Mouse (Mus musculus): Measurements from ENCODE around the gene Dppa1.
"Not testable (repeated sequence)": the region's sequence is repeated elsewhere in the genome, so short reads cannot be mapped to it uniquely, and the experiment has no call there.

Gene Dppa1

GRCm38 (mm10) chr11:46629211-46629795, at the start of gene Dppa1:
Gene Dppa1 (minus strand): TSS chr11:46629261.
- DNase-seq (ENCODE audit: extremely low read depth, low read depth) = no peak

- no peak for DNase-seq (ENCODE audit: extremely low read depth, low read depth)
These were observed 38.9 kb upstream of the Dppa1 start for GRCm38 (mm10) chr11:46667938-46668337.

GRCm38 (mm10) chr11:46667105-46667504, 38.0 kb upstream of the Dppa1 start:
- DNase-seq (ENCODE audit: extremely low read depth, low read depth) = no peak

- DNase-seq (ENCODE audit: extremely low read depth, low read depth) = no peak
These were observed 36.8 kb upstream of the Dppa1 start for GRCm38 (mm10) chr11:46665599-46666522.

GRCm38 (mm10) chr11:46663215-46663614, 34.2 kb upstream of the Dppa1 start:
- DNase-seq (ENCODE audit: extremely low read depth, low read depth) = no peak

GRCm38 (mm10) chr11:46652476-46652875, 23.4 kb upstream of the Dppa1 start:
- DNase-seq (ENCODE audit: extremely low read depth, low read depth) = no peak

GRCm38 (mm10) chr11:46649655-46650054, 20.6 kb upstream of the Dppa1 start:
- DNase-seq (ENCODE audit: extremely low read depth, low read depth) = not testable (repeated sequence)

- DNase-seq (ENCODE audit: extremely low read depth, low read depth) = no peak
These were observed 15.8 kb upstream of the Dppa1 start for GRCm38 (mm10) chr11:46644824-46645223.

GRCm38 (mm10) chr11:46636568-46636967, 7.5 kb upstream of the Dppa1 start:
- DNase-seq (ENCODE audit: extremely low read depth, low read depth) = no peak

- not testable (repeated sequence) for DNase-seq (ENCODE audit: extremely low read depth, low read depth)
These were observed 6.5 kb upstream of the Dppa1 start for GRCm38 (mm10) chr11:46635516-46635915.

GRCm38 (mm10) chr11:46631635-46632034, 2.6 kb upstream of the Dppa1 start:
- DNase-seq (ENCODE audit: extremely low read depth, low read depth) = no peak

GRCm38 (mm10) chr11:46620414-46621168, 8.5 kb downstream of the Dppa1 start:
- DNase-seq (ENCODE audit: extremely low read depth, low read depth) = no peak

GRCm38 (mm10) chr11:46619929-46620328, 9.1 kb downstream of the Dppa1 start:
- DNase-seq (ENCODE audit: extremely low read depth, low read depth) = no peak

- no peak for DNase-seq (ENCODE audit: extremely low read depth, low read depth)
These were observed 36.6 kb downstream of the Dppa1 start for GRCm38 (mm10) chr11:46592416-46592815.

GRCm38 (mm10) chr11:46582741-46583140, 46.3 kb downstream of the Dppa1 start:
- DNase-seq (ENCODE audit: extremely low read depth, low read depth) = no peak

GRCm38 (mm10) chr11:46580428-46580827, 48.6 kb downstream of the Dppa1 start:
- no peak for DNase-seq (ENCODE audit: extremely low read depth, low read depth)

- no peak for DNase-seq (ENCODE audit: extremely low read depth, low read depth)
These were observed 50.2 kb downstream of the Dppa1 start for GRCm38 (mm10) chr11:46578771-46579281.

GRCm38 (mm10) chr11:46571327-46571726, 57.7 kb downstream of the Dppa1 start, which contains the start of gene BC053393:
Gene BC053393 (plus strand): TSS chr11:46571536.
- DNase-seq (ENCODE audit: extremely low read depth, low read depth) = no peak

GRCm38 (mm10) chr11:46569107-46569506, 60.0 kb downstream of the Dppa1 start:
- no peak for DNase-seq (ENCODE audit: extremely low read depth, low read depth)

GRCm38 (mm10) chr11:46565967-46566366, 63.1 kb downstream of the Dppa1 start:
- DNase-seq (ENCODE audit: extremely low read depth, low read depth) = no peak

GRCm38 (mm10) chr11:46564671-46565070, 64.4 kb downstream of the Dppa1 start:
- no peak for DNase-seq (ENCODE audit: extremely low read depth, low read depth)

GRCm38 (mm10) chr11:46561096-46561495, 68.0 kb downstream of the Dppa1 start:
- DNase-seq (ENCODE audit: extremely low read depth, low read depth) = no peak
